Mouse (Mus musculus) lung, adult 2 months (tissue): ENCODE measurements around the gene Fus.

Experiments
- CTCF ChIP-seq: fragments of 200-500 bp; IDR thresholded peaks from 2 replicates; pipeline ENCODE4 v1.5.1; 2011; ENCODE audit warnings: mild to moderate bottlenecking, low read length, control low read depth; ENCODE audit not compliant: insufficient read depth
- POLR2A ChIP-seq: fragments of 200-500 bp; IDR thresholded peaks from 2 replicates; pipeline ENCODE4 v1.6.1; 2011; ENCODE audit warnings: low read depth, mild to moderate bottlenecking, control low read depth, low read length, borderline replicate concordance; ENCODE audit errors: extremely low read depth

- no peak for TF ChIP-seq CTCF
- TF ChIP-seq POLR2A, result no peak
Measured at GRCm38 (mm10) chr7:127952864-127953581, 14.2 kb upstream of the Fus start.
